Mouse (Mus musculus): ENCODE measurements around the gene Suv39h1.
"Not testable (repeated sequence)": the region's sequence is repeated elsewhere in the genome, so short reads cannot be mapped to it uniquely, and the experiment has no call there.

The Suv39h1 gene

DNA sequence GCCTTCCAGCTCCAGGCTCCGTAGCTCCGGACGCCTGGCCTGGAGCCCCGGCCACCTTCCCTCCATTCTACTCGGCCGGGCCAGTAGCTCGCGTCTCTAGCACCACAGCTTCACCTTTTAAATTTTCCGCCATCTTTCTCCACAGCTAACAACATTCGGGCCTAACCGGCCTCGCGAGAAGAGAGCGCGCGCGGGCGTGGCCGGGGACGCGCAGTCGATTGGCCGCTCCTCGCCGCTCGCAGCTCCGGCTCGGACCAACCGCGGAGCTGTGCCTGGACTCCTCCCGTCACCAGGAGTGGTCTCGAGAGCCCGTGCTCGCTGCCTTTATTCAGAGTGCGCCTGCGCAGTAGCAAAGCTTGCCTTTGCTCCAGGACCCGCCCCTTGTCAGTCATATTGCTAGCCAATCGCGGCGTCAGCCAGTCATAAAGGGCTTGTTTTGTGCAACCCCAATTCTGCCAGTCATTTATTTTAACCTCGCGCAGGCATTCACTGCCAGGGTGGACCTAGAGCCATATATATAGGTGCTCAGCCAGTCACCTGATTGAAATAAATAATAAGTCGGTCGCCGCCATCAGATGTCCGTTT, at the start of gene Suv39h1:
Suv39h1 (minus strand) TSS at position 331 of the 585 bp plus-strand sequence.
- peak; percentile 95 for DNase-seq (ENCODE audit: low read depth)

DNA sequence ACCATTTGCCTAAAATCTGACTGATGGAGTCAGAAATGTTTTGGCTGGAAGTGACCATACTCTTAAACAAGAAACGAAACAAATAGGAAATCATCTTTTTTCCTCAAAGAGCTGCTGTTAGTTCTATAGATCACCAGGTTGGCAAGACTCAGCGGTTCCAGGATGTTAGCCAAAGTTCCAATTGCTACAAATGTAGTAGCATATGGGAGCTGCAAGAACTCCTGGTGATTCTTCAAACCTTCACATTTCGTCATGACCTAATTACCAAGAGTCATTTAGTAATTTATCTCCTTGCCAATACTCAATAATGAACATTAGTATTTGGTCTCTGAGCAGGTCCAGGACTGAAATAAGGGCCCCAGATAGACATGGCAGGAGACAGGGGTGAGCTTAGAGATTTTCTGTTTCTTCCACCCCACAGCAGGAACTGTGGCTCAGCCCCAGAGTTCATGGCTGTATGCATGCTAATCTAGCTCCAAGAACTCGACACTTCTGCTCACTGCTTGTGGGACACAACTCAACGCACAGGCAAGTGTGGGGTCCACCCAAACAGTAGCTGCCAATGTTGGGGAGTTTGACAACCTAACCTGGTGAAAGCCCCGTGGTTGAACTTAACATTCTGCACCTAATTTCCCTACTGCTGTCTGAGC, 49.4 kb upstream of the Suv39h1 start:
- DNase-seq (ENCODE audit: low read depth): no peak

DNA sequence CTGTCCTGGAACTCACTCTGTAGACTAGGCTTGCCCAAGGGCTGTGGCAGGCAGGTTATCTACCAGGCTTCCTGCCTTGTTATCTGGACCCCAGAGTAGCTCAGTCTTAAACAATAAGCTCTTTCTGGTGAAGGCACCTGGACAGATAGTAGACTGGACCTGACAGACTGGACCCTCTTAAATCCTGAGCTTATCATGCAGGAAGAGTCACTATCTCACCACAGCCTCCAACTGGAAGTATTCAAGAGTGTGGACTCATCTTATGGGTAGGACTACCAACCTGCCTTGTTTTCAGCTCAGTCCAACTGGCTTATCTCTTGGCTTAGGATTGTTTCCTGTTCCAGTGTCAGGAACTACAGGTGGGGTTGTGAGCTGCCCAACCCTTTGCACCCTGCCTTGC, 42.7 kb upstream of the Suv39h1 start:
- DNase-seq (ENCODE audit: low read depth): no peak

DNA sequence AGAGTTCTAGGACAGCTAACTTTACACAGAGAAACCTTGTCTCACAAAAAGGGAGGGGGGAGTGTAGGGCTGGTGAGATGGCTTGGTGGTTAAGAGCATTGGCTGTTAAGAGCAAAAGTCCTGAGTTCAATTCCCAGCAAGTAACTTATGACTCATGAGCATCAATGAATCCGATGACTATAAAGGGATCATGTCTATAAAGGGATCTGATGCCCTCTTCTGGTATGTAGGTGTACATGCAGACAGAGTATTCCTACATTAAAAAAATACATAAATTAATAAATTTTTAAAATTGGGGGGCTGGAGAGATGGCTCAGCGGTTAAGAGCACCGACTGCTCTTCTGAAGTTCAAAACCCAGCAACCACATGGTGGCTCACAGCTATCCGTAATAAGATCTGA, 40.7 kb upstream of the Suv39h1 start:
- no peak for DNase-seq (ENCODE audit: low read depth)

DNA sequence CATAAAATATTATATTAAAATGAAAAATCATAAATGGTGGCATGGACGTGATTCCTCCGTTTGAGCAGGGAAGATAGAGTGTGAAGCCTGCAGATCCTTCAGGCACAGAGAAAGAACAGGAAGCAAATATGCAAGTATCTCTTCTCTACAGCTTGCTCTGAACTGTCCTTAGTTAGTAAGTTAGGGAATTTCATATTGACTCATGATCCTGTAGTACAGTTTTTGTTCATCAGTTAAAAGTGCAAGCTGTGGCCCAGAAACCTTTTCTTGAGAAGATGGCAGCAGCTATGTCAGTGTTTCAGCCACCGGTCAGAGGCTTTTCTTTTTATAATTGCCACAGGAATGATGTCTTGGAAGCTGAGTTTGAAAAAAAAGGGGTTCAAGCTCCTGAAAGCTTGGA, 30.5 kb upstream of the Suv39h1 start:
- no peak for DNase-seq (ENCODE audit: low read depth)

DNA sequence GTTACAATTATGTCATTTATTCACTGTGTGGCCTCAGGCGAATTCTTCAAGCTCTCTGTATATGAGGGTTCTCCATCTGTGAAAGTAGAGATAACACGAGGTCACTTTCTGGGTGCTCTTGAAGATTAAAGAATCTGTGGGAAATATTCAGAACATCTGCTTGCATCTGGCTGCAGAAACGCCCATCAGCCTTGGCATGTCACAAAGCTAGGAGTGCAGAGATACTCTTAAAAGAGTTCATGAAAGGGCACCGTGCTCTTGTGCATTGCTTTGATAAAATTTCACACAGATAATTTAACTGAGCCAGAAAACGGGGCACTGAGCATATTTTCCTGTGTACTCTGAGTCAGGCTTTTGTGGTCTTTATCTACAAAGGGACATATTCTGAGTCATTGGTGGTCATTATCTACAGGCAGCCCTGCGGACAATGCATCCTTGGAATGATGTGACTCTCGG, 27.7 kb upstream of the Suv39h1 start:
- no peak for DNase-seq (ENCODE audit: low read depth)

DNA sequence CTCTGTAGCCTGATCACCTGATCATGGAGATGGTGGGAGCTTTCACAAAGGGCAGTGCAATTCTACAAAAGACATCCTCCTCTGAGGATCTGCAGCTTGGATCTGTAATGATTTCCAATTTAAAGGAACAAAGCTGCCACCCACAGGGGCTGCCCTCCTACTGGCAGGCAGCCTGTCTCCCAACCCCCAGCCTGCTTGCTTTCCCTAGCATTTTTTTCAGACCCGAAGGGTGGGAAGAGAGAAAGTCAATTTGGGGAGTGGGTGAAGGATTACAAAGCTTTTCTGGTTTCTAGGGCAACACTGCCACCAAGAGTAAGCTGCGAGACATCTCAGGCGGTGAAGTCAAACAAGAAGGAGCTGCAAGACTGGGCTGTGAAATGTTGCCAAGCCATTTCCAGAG, 26.5 kb upstream of the Suv39h1 start:
- DNase-seq (ENCODE audit: low read depth): peak; percentile 20

DNA sequence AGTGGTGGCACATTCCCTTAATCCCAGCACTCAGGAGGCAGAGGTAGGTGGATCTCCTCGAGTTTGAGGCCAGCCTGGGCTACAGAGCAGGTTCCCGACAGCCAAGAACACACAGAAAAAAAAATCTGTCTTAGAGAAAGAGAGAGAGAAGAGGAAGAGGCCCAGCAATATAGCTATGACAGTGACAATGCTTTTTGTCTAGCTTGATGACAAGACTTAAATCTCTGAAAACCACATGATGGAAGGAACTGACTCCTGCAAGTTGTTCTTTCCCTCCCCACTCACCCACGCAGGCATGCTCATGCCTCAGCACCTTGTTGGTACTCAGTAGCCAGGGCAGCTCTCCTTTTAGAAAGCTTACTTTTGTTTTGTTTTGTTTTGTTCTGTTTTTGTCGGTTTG, 24.9 kb upstream of the Suv39h1 start:
- no peak for DNase-seq (ENCODE audit: low read depth)

DNA sequence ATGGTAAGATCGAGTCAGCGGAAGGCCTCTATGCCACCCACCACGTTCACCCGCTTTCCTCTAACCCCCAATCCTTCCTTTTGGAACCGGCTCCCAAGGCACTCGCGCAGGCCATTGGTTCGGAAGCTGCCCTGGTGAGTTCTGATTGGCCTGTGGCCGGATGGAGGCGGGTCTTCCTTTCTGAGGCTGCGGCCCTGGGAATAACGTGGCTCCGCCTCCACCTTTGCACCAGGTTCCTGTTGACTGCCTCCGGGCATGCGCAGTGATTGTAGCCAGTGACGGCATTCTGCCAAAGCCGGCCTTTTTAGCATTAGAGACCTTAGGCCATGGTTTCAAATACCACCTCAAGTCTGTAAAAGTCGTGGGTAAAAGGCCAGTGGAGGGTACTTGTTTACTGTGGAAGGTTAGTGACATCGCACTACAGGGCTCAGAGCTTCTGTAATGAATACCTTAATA, 22.3 kb upstream of the Suv39h1 start:
- DNase-seq (ENCODE audit: low read depth): peak; percentile 96

DNA sequence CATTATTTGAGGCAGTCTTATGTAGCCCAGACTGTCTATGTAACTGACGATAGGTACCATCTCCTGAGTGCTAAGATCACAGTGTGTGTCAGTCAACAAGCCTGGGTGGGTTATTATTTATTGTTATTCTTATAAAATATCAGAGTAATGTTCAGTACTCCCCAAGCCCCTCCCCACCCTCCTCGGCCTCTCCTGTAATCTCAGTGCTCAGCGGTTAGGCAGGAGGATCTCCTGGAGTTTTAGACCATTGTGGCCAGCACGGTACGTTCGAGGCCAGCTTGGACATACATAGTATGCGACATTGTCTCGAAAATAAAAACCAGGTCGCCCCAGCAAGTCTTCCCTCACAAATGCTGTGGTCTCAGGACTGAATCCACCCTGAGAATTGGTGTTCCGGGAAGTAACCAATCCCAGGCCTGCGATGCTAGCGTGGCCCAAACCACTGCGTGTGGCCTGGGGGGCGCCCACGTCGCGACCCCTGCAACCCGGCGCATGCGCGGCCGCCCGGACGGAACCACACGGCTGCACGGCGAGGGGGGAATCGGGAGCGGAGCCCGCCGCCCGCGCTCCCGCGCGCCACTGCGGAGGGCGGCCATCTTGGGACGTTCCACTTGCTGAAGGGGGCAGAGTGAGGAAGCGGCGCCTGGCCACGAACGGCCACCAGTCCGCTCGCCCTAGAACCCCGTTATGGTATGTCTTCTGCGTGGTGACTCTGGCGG, 21.7 kb upstream of the Suv39h1 start:
- not testable (repeated sequence) for DNase-seq (ENCODE audit: low read depth)

DNA sequence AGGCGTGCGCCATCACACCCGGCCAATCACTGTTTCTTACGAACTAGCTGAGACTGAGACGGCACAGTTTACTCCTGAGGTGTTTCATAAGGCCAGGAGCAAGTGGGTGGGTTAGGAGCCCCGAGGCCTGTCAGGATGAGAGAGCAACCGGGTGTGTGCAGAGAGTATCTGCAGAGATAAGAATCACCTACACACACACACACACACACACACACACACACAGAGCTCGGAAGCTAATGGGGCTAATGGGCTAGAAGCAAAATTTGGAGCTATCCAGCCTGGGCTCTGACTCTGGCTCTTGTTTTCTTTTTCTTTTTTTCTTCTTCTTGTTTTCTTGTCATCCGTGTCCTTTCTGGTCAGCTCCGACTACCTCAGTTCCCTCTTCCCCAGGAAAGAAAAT, 21.0 kb upstream of the Suv39h1 start:
- DNase-seq (ENCODE audit: low read depth): no peak

DNA sequence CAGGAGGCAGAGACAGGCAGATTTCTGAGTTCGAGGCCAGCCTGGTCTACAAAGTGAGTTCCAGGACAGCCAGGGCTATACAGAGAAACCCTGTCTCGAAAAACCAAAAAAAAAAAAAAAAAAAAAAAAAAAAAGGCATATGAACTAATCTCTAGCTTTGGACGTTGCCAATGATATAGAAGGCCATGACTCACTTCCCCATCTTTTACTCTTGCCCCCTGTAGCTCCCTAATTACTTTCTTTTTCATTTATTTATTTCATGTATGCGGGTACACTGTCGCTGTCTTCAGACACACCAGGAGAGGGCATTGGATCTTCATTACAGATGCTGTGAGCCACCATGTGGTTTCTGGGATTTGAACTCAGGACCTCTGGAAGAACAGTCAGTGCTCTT, 16.4 kb upstream of the Suv39h1 start:
- not testable (repeated sequence) for DNase-seq (ENCODE audit: low read depth)

DNA sequence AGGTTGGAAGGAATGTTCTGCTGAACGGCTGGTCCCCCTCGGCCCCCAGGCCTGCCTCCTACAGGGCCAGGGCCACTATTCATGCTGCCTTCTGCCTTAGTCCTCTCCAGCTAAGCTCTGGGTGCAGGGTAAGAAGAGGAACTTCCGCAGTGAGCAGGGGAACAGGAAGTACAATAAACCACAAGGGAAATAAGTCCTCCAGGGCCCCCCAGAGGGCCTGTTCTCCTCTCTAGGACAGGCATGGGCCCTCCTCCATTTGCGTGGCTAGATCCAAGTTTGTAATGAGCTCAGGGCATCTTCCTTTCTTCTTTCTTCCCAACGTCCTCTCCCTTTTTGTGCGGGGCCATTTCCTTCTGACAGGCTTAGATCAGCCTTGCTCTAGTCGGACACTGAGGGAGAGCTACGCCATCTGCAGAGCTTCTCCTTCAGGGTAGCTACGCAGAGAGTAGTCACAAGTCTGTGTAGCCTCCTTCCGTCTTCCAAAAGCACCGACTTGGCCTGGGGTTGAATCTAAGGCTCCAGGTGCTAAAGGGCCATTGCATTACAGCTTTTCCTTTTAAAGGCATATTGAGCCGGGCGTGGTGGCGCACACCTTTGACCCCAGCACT, 15.9 kb upstream of the Suv39h1 start, which contains the start of gene Was:
Was (minus strand) TSS at position 153 of the 608 bp plus-strand sequence.
- peak; percentile 77 for DNase-seq (ENCODE audit: low read depth)

DNA sequence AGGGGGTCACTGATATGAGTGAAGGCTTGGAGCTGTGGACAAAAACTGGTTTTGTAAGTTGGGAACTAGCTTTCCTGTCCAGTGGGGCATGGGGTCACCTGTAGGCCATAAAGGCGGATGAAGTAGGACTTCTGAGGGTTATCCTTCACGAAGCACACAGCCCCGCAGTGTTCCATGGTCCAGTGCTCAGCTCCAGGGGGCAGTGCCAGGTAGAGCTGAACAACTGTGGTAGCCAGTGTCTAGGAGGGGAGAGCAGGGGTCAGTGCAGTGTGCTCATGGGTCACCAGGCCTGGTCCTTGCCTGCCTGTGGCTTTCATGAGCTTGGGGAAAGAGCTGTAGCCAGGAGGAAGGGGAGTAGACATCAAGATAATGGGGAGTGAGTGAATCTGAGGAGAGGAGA, 15.2 kb upstream of the Suv39h1 start:
- no peak for DNase-seq (ENCODE audit: low read depth)

DNA sequence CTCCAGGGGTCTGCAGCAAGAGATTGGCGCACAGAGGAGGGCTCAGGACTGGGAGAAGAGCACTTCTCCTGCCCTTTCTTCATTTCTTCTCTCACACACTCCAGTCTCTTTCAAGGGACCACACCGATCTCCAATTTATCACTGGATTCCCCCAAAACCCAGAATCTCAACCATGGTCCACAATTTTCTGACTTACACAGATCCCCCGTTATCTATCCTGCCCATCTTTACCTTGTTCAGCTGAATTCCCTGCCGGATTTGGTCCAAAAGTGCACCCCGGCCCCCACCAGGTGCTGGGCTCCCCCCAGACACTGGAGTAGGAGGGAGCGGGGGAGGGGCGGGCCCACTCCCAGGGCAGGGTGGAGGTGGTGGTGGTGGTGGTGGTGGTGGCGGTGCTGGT, 11.1 kb upstream of the Suv39h1 start:
- no peak for DNase-seq (ENCODE audit: low read depth)

DNA sequence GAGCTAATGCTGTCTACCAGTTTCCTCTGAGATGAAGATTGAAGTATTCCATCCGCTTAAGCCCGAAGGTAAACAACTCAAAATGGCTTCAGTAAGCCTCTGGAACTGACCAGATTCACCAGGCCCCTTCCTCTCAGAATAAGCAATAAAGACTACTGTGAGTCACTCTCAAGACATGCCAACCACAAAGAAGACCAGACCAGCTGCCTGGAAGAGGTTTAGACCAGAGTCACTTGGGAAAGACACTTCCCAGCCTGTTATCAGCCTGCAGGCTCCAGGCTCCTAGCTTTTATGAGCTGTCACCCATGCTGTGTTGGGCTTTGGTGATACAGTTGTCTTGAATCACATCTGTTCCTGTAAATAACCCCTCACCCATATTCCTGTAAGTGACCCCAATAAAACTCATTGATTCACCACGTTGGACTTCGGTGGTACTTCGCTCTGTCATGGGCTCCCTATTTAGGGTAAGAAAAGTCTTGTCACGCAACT, 10.3 kb upstream of the Suv39h1 start:
- no peak for DNase-seq (ENCODE audit: low read depth)

DNA sequence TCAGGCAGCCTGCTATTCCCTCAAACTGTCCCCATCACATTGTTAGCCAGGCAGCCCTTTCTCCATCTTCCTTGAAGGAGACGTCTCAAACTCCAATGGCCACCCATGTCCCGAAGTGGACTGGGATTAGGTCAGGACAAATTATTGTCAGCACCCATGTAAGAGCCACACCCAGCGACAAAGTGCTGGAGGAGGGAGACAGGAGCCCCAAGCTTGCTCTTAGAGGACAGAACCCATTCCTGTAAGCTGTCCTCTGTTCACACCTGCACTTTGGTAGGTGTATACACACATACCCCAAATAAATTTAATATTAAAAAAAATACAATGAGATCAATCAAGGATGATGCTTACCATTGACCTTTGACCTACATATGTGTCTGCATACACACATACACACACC, 544 bp upstream of the Suv39h1 start:
- no peak for DNase-seq (ENCODE audit: low read depth)

DNA sequence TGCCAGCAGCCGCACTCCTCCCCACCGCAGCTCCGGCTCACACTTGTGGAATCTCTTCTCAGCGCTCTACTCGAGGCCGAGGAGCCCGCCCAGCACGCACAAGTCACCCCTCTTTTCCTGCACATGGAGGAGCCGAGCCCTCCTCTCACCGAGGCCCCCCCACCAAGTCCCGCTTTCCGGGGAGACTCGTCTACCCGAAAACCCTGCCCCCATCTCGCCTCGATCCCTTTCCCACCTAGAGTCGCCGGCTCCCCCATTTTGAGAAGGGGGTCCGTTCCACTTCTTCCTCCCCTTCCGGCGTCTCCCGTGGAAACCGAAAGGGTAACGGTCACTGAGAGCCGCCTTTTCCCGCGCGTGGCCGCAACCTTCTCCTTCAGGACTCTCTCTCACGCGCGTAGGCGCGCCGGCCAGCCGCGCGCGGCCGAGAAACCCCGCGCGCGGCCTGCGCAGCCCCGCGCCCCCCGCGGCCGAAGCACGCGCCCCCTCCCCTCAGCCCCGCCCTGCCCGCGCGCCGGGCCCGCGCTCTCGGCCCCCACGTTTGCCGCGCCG, 605 bp downstream of the Suv39h1 start:
- peak; percentile 62 for DNase-seq (ENCODE audit: low read depth)

DNA sequence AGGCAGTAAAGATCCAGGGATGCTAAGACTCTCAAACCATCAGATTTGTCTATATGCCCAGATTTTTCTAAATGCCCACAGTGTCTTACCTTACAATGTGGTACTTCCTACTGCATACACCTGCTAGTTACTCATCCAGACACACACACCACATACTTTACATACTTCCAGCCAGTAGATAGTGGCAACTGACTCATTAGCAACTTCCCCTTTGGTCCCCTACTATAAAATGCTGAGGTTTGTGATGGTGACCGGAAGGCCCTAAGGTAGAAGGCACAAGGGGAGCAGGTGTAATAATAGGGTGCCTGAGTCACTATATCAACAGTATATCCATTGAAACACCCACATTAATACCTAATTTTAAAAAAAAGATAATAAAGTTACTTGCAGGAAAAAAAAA, 5.4 kb downstream of the Suv39h1 start:
- DNase-seq (ENCODE audit: low read depth): no peak

DNA sequence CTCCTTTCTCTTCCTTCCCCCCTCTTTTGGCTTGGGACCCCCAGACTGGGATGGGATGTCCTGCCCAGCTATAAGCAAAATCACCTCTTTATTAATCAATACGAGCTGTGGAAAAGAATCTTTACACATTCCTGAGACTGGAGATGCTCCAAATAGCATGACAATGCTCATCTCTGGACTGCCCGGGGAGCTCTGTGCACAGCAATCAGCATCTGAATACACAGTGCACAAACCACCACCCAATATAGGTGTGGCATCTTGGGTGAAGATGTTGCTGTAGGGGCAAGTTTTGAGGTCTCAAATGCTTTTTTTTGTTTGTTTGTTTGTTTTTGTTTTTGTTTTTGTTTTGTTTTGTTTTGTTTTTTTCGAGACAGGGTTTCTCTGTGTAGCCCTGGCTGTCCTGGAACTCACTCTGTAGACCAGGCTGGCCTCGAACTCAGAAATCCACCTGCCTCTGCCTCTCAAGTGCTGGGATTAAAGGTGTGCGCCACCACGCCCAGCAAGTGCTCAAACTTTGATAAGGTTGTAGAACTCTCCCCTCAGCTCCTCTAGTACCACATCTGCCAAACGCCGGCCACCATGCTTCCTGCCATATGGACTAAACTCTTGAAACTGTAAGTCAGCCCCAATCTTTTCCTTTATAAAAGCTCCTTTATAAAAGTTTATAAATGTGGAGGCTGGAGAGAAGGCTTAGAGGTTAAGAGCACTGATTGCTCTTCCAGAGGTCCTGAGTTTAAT, 23.3 kb downstream of the Suv39h1 start:
- DNase-seq (ENCODE audit: low read depth): not testable (repeated sequence)

DNA sequence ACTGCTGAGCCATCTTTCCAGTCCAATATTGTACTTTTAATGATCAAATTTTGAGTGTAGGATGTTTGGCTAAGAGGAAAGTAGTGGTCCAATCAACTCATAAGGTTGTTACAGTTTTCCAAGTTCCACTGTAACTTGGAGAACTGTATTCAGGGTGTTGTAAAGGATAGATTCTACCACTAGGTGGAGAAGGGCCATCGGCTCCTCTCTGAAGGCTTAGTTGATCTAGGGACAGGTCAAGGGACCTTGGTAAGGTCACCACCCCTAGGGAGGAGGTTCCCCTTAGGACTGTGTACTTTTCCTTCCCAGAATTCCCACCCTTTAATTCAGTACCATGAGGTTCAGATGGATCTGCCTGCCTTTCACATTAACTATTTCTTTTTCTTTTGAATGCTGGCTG, 41.6 kb downstream of the Suv39h1 start:
- peak; percentile 38 for DNase-seq (ENCODE audit: low read depth)

DNA sequence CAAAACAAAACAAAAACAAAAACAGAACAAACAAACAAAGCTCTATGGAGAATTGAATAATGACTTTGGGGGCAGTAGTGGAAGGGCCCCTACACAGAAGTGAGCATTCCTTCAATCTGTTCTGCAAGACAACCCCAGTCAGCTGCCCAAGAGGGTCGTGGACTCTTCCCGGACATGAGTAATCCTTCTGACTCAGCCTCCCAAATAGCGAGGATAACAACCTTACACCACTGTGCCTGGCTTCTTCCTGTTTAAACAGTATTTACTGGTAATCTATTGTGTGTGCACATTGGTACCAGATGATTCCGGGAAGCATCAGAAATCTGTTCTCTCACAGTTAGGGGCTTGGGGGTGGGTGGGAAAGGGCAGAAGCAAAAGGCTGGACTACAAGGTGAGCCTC, 47.7 kb downstream of the Suv39h1 start:
- DNase-seq (ENCODE audit: low read depth): no peak

Data from induced T-regulatory cell, adult 2 months (primary cell).